Mouse (Mus musculus) ovary, postnatal 14 days (tissue): ENCODE measurements at regions not wholly inside any gene's neighbourhood (a gene's known extent, or its start where the extent isn't known, plus 50 kb on each side); places are given as distances from the start of the nearest gene placed in this dataset.

Experiments
- DNase-seq: peaks from one replicate; pipeline ENCODE4 v3.0.0; 2022; ENCODE audit warnings: low spot score

- DNase-seq: no peak
Measured at GRCm38 (mm10) chr3:50940656-50941055, 283.6 kb upstream of the Noct start.

- DNase-seq: no peak
Measured at GRCm38 (mm10) chr3:50953456-50953855, 270.8 kb upstream of the Noct start.

GRCm38 (mm10) chr3:50970386-50970785 lies 253.9 kb upstream of the Noct start:
- no peak for DNase-seq

- no peak for DNase-seq
Measured at GRCm38 (mm10) chr3:50973081-50973480, 251.2 kb upstream of the Noct start.

GRCm38 (mm10) chr3:50976141-50976780 lies 248.0 kb upstream of the Noct start:
- no peak for DNase-seq

- no peak for DNase-seq
Measured at GRCm38 (mm10) chr3:50976818-50977217, 247.4 kb upstream of the Noct start.

- no peak for DNase-seq
Measured at GRCm38 (mm10) chr3:50978636-50979035, 245.6 kb upstream of the Noct start.

GRCm38 (mm10) chr3:50979592-50979991 lies 244.7 kb upstream of the Noct start:
- DNase-seq: no peak

- DNase-seq: no peak
Measured at GRCm38 (mm10) chr3:50981751-50982150, 242.5 kb upstream of the Noct start.

GRCm38 (mm10) chr3:50982649-50983048 lies 241.6 kb upstream of the Noct start:
- DNase-seq: no peak

GRCm38 (mm10) chr3:50983126-50983525 lies 241.1 kb upstream of the Noct start:
- no peak for DNase-seq

GRCm38 (mm10) chr3:50983962-50984765 lies 240.1 kb upstream of the Noct start:
- no peak for DNase-seq

GRCm38 (mm10) chr3:50987821-50988220 lies 236.4 kb upstream of the Noct start:
- DNase-seq: no peak

GRCm38 (mm10) chr3:50990810-50991209 lies 233.4 kb upstream of the Noct start:
- DNase-seq: no peak

GRCm38 (mm10) chr3:50992581-50993313 lies 231.5 kb upstream of the Noct start:
- DNase-seq: no peak

GRCm38 (mm10) chr3:50999745-51000144 lies 224.5 kb upstream of the Noct start:
- no peak for DNase-seq

GRCm38 (mm10) chr3:51000938-51001337 lies 223.3 kb upstream of the Noct start:
- DNase-seq: no peak

GRCm38 (mm10) chr3:51002662-51003061 lies 221.6 kb upstream of the Noct start:
- DNase-seq: no peak

- DNase-seq: no peak
Measured at GRCm38 (mm10) chr3:51003506-51004170, 220.6 kb upstream of the Noct start.

GRCm38 (mm10) chr3:51004216-51004615 lies 220.0 kb upstream of the Noct start:
- no peak for DNase-seq

GRCm38 (mm10) chr3:51009098-51009497 lies 215.1 kb upstream of the Noct start:
- DNase-seq: no peak

- no peak for DNase-seq
Measured at GRCm38 (mm10) chr3:51019650-51020346, 204.4 kb upstream of the Noct start.
